Mouse (Mus musculus) layer of hippocampus, postnatal 10 days (tissue): Measurements from ENCODE around the gene Insig2. TPM values are rescaled to one million over a fixed set of nuclear protein-coding genes. Genes with fewer than 3 reads are reported as not detected.

Source experiments
- DNase-seq, 2 experiments: peaks; one replicate each; pipeline ENCODE4 v3.0.0; 2021; ENCODE audit warnings: low spot score in 2 of 2
- long read RNA-seq: library from polyadenylated mRNA; stranded (forward); transcript quantifications from one replicate; pipeline ENCODE4 v2.0.0, GENCODE M21; 2023
- total RNA-seq, 2 experiments: library from RNA; stranded (reverse); gene quantifications; 2 replicates each; pipeline ENCODE4 v1.2.3; 2021

Gene Insig2
- total RNA-seq: 10 to 100 TPM; 38.9 to 44.9 TPM
- long read RNA-seq, transcript Insig2-201 (6 exons, 2,697 nt): major isoform, 33 of 53 reads
- long read RNA-seq, partial matches to known transcripts: 1 of 53 reads
- long read RNA-seq, other reads (novel, unspliced or antisense): 18 of 53 reads

DNA sequence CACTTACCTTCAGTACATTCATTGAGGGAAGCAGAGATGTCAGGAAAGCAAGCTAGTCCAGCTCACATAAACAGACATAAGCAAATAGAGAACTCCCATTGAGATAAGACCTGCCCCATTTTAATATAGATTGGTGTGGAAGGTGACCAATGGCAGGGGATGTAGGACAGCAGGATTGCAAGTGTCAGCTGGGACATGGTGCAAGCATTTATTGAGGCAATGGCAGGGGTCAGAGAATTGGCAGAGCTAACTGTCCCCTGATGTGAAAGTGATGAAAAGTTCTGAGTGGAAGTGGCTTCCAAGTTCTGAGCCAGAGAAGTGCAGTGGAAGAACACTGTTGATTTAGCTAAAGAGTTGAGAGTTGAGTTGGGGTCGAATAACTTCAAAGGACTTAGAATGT, at the start of gene Insig2:
TSS of gene Insig2 (minus strand) at position 105 of the 400 bp plus-strand sequence.
- DNase-seq: no peak

DNA sequence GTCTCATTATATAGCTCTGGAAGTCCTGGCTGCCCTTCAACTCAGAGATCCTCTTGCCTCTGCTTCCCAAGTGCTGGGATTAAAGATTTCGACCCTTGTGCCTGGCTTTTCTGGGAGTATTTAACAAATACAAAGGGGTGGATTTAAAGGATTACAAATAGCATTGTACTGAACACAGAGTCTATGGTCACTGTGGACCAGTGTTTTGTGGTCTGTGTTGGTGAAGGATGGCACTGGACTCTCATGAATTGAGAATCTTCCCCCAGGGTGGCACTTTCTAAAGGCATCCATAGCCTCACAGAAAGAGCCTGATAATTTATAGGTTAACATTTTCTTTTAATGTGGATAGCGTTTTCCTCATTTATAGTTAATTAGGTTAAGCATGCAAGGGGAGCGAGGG, 49.2 kb upstream of the Insig2 start:
- no peak for DNase-seq

DNA sequence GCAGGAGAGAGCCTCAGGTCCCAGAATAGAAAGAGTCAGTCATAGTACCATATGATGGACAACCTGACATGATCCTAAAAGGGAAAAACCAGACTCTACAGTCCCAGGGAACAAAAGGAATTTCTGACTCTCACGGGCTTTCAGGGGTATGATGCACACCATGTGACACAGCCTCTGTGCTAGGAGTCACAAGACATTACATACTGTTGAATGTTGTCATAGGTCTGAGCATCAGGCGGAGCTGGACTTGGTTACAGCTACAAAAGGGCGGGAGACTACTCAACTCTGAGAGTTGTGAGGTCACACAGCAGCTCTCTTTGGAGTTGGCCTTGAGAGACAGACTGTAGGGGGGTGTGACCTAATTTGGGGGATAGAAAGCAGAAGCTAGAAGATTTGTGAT, 47.6 kb upstream of the Insig2 start:
- no peak for DNase-seq

DNA sequence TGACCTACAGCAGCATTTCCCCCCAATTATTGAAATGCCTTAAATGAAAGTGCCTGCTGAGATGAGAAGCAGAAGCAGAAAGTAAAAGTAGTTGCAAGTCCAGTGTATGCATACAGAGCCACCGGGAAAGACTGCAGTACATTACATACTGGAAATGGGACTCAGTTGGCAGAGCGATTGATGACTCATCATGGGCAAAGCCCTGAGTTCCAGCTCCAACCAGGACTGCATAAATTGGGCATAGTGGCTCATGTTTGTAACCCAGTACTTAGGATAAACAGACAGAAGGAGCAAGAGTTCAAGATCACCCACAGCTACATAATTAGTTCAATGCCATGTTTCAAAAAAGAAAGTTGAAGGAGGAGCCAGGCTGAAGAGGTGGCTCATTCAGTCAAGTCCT, 45.5 kb upstream of the Insig2 start:
- no peak for DNase-seq

DNA sequence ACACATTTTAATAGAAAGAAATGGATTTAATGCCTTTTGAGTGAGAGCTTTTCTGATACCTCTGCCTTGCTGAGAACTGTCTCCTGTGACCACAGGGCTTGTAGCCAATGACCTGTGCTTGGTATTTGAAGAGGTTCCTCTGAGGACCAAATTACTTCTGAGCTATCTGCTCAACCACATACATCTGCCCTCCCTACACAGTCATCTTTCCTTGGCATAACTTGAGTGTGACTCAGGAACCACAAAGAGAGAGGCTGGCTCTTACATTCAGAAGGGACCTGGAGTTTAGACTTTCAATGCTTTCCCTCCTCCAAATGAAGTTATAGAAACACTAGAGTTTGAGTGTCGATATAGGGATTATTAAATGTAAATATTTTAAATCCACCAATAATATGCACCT, 45.0 kb upstream of the Insig2 start:
- DNase-seq: no peak

DNA sequence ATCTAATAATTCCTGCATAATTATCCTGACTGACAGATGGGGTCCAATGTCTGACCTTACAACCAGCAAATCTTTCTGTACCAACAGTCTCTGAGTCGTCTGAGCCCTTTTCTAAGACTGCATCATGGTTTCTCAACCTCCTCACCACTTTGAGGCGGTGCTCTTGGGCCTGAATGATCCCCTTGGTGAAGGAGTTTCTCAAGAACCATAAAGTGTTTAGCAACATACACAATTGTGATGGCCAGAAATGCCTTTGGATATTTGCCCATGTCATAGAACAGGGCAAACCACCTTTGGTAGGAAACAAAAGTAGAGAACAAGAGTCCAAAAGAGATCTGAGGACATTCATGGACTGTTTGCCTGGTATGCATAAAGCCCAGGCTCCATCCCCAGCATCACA, 41.2 kb upstream of the Insig2 start:
- no peak for DNase-seq

DNA sequence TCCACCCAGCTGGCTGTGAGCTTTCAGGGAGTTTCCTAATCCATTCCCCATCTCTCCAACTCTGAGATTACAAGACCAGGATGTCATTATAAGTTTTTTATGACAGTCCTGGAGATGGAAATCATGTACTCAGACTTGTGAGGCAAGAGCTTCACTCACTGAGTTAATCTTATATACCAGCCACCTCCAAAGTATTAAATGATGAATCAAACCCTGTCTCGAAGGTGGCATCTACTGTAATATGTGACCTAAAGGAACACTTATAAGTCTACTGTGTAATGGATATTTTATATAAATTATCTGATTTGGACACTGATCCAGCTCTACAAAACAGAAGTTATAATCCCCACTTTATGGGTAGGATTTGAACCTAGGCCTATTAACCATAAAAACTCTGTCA, 40.3 kb upstream of the Insig2 start:
- no peak for DNase-seq

DNA sequence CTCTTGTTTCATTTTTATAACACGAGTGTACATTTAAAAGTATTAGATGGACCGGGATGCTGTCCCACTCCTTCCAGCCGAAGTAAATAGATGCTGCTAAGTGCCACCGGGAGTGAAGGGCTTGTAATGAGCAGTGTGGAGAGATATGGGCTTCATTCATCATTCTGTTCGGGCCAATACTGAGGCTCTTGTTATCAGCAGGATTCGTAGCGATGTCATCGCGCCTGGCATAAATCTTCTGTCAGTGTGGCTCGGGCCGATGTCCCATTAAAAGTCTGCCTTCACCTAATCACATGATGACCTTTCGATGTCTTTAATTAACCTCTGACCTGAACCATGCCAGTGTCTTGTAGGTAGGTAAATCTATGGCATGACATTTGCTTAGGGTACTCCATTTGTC, 39.1 kb upstream of the Insig2 start:
- no peak for DNase-seq

DNA sequence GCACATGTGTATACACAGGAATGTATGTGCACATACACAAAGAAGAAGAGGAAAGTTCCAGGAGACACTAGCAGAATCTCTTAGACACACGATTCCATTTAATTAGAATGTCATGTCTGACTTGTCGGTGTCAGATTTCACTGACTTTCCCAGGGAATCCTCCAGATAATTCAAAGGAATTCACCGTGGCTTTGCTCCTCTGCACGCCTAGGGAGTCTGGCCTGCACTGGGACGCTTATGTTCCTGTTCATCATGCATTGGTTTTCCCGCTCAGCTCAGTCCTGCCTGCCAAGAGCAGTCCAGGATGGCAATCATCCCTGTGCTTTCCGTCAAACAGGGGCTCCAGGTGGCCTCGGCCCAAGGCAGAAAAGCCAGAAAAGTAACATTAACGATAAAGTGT, 34.9 kb upstream of the Insig2 start:
- no peak for DNase-seq

DNA sequence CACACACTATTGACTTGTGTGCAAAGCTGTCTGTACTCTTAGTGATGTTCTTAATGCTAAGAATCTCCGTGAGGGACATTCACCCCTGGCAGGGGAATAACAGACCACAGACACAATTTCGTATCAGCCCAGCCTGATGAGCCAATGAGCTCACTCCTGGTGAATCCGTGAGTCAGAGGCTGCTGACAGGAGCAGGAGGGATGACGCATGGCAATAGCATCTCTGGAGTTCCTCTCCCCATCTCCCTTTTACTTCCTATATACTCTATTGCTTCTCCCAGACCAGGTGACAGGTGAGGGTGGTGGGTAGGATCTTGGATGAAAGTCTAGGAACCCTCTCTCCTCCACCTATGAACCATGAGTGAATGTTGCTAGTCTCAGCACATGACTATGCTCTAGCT, 28.2 kb upstream of the Insig2 start:
- DNase-seq: no peak

DNA sequence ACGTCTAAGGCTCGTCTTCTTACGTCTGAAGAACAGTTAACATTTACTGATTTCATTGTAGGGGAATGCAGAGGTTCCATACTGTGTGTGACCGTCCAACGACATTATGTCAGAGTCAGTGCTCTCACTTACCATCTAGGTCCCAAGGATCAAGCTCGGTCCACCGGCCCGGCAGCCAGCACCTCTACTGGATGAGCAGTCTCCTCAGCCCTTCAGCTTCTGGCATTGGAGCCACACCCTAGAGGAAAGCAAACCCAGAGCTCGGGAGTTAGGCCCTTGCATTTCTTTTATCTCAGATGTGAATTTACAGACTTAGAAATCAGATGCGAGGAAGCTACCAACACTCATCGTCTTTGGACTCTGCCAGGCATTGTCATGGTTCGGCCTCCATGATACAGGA, 27.3 kb upstream of the Insig2 start:
- no peak for DNase-seq

DNA sequence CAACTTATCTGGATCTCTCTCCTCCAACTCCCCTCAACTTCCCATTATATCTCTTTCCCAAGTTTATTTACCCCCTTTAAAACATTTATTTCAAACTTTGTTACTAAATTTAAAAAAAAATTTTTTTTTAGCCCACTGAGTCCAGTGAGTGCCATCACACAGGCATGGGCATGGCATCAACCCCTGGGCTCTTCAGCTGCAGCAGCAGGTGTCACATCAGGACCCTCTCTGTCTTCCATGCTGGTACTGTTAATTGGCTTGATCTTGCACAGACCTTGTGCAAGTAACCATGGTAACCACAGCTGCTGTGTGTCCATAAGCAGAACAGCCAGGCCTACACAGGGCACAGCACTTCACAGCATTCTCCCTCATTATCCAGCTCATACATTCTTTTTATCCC, 21.4 kb upstream of the Insig2 start:
- DNase-seq: no peak

DNA sequence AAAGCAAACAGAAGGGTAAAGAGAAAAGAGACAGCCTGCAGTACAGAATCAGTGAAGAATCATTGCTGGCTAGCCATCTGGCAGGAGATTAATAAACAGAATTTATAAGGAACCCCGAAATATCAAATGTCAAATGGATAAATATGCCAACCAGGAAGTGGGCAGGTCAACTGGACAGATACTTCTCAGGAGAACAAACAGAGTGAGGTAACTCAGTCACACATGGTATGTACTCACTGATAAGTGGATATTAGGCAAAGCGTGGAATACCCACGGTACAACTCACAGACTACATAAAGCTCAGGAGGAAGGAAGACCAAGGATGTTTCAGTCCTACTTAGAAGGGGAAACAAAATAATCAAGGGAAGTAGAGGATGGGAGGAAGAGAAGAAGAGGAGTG, 18.6 kb upstream of the Insig2 start:
- DNase-seq: no peak

DNA sequence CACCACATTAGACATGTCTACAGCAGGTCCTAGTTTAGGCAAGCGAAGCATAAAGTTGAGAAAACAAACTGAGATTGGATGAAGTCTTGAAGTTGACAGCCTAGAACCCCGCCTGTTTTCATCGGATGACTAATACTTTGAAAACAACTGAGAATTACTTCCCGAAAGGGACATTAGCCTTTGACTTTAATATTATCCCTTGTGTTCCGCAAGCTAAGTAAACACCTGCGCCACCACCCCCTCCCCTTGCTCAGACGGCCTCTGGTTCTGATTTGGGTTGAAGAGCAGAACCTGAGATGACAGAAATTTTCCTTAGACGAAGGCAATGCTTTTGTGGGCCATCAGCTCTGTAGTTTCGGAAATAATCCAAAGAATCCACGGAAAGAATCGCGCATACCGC, 18.2 kb upstream of the Insig2 start:
- no peak for DNase-seq

DNA sequence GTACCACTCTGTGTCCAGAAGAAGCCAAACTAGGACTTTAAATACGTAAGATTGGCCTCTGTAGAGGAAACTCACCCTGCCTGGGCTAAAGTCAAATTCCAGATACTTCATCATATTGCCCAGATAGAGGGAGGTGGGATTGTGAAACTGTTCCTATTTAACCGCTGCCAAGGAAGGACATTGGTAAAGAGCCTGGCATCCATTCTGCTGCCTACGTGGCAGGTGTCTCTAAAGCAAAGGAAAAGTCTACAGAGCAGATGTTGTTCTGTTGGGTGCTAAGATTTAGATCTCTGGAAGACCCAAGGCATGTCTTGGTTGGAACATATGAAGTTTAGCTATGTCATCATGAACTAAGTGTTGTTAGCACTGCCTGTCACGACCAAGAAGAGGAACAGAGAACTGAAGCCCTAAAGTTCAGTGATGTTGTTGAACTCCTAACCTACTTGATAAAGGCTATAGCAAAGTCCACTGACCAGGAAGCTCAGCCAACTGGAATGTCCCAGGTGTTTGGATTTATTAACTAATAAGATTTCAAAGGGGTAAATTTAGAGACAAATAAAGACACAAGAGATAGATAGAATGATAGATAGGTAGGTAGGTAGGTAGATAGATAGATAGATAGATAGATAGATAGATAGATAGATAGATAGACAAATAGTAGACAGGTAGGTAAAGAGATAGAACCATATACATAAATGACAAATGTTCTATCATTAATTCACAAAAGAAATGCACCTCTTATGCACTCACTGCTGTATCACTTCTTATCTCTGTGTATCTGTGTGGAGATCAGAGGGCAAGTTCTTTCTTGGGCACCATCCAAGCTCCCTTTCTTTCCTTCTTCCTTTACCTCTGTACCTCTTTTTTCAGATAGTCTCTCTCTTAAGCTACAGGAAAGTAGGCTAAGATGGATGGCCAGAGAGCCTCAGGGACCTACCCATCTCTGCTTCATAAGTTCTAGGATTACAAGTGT, 16.8 kb upstream of the Insig2 start:
- no peak for DNase-seq

DNA sequence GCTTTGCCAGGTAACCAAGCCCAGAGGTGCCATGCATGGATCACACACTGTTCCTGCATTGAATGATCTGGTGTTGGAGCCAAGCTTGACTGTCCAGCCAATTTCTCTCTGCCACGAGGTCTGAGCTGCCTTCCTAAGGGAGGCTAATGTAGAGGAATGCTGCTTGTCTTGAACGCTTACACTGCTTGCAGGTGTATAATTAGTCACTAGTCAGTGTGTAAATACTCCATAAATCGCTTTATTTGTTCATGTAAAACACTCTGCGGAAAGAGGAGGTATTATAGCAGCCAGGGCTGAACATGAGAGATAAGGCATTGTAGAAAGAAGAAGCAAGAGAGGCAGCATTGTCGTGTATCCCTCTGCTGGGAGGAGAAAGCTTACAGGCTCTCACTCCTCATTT, 11.6 kb upstream of the Insig2 start:
- DNase-seq: no peak

DNA sequence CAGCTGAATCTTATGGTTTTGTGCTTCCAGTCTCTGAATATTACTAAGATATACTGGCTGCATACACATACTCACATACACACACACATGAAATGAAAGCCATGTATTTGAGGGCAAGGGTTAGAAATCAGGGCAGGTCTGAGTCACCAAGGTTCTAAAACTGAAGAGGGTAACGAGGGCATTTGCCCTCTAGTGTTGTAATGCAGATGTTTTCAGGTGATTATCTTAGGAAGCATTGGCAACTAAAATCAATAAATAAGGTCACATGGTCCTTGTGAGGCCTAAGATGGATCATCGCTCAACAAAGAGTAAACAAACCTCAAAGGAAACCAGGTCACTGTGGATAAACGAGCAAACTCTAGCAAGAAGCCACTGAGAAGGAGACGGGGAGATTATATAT, 3.4 kb upstream of the Insig2 start:
- no peak for DNase-seq

DNA sequence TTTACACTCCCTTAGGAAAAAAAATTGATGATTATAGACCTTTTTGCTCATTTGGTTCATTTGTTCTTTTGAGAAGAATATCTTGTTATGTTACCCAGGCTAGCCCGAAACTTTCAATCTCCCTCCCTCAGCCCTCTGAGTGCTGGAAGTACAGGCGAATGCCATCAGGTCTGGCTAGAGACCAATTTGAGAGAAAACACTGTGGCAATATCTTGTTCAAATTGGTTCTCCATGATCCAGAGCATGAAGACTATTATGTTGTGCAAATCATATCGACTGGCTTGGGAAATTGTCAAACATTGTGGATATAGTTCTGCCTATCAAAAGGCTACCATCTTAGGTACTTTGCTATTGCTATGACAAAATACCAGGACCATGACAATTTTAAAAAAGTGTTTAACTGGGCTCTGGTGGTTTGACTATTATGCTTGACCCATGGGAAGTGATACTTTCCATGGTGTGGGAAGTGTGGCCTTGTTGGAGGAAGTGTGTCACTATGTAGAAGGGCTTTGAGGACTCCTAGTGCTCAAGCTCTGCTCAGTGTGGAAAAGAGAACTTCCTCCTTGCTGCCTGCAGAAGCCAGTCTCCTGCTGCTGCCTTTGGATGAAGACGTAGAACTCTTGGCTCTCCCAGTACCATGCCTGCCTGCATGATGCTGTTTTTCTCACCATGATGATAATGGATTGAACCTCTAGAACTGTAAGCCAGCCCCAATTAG, 1.8 kb upstream of the Insig2 start:
- DNase-seq: no peak

DNA sequence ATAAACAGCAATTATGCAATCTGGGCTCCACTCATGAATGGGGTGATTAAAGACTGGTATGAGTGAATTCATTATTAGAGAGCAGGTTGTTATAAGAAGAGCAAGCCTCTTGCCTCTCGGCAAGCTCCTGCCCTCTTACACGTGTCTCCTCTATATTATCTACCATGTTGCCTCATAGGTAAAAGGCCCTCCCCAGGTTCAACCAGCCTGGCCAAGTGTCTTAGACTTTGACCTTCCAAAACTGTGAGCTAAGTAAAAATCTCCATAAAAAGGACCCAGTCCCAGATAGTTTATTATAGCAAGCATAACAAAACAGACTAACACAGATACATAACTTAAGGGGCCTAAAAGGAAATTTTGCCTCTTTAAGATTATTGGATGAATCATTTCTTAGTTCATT, 1.8 kb downstream of the Insig2 start:
- DNase-seq: no peak

DNA sequence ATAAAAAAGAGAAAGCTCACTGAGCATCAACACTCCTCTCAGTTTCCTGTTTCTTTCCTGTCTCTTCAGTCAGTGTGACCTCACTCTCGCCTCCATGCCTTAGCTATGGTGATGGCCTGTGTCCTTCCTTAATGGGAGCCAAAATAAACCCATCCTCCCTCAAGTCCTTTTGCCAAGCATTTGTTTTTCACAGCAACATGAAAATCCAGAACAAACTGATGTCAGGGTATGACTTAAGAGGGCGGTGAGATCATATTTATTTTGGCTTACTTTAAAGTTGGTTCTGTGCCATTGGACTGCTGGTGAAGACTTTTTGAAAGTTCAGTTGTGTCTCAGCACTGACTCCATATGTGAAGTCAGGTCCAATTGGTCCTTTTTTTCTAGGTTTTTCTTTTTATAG, 3.0 kb downstream of the Insig2 start:
- no peak for DNase-seq

DNA sequence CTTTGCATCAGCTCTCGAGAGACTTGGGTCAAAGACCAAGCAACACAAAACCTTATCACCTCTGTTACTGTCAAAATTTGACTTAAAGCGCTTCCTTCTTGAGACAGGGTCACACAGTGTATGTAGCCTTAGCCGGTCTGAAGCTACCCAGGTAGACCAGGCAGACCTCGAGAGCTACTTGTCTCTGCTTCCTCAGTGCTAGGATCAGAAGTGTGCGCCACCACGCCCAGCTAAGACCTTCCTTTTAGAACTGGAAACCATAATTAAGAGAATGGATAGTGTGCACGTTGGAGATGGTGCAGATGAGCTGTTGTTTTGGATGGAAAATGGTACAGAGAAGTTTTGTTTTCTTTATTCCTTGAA, 4.2 kb downstream of the Insig2 start:
- no peak for DNase-seq
